Mouse (Mus musculus): ENCODE data around the gene Sept9.

The Sept9 gene

DNA sequence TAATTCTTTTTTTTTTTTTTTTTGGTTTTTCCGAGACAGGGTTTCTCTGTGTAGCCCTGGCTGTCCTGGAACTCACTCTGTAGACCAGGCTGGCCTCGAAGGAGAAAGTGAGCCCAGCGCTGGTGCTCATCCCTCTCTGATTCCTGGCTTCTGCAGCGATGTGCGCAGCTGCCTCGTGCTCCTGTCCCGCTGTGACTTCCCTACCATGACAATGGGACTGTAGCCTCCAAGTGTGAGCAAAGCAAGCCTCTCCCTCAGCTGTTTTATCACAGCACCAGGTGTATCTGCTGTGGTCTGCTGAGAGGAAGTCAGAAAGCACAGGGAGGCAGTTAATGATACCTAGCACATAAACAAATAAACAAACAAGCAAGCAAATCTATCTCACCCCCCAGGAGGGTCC lies 204.3 kb downstream of the Sept9 start:
- 64% methylated on average over 7 of the region's 7 CpGs for WGBS

DNA sequence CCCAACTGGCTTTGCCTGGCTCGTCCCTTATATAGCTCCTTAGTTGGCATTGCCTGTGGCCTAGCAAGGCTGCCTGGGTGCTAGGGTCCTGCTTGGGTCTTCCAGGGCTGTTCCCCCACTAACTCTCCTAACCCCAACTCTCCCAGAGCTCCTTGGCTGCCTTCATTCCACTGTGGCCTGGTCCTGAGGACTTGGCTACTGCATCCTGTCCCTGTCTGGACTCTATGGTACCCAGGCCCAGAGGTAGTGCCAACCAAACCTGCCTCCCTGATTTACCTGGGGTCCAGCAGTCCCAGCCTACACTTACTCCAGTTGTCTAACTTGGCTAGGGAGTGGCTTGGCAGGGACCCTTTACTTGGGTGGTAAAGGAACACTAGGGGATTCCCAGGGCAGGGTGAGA lies 207.2 kb downstream of the Sept9 start:
- WGBS = 84% methylated on average over 1 of the region's 1 CpGs

- 25% methylated on average over 4 of the region's 4 CpGs for WGBS
Measured at GRCm38 (mm10) chr11:117407196-117407595, 207.7 kb downstream of the Sept9 start.

GRCm38 (mm10) chr11:117407651-117408441 lies 208.4 kb downstream of the Sept9 start:
- WGBS = 1% methylated on average over 28 of the region's 28 CpGs

DNA sequence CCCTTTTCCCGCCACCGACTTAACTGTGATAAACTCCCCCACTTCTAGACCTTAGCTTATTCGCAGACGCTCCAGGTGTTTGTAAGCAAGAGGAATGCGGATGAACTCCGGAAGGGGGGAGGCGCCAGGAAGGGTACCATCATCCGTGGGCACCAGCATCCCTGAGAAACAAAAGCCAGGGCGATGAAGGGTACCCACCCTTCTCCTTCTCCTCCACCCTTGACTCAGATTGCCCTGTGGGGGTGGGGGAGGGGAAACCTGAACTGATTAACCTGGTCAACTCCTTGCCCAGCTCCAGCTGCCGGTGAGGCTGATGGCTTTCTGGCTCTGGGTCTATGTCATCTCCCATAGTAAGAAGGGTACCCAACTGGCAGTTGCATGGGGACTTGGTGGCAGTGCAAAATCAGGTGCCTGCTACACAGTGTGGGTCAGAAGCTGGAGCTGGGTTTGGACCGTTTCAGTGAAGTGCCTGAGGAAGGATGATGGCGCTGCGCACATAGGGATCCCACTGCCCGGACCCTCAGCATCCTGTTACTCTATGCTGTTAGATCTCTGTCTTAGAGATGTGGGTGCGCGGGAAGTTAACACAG lies 209.1 kb downstream of the Sept9 start:
- WGBS = 3% methylated on average over 16 of the region's 16 CpGs

GRCm38 (mm10) chr11:117409331-117409730 lies 209.9 kb downstream of the Sept9 start:
- WGBS = 36% methylated on average over 11 of the region's 11 CpGs

DNA sequence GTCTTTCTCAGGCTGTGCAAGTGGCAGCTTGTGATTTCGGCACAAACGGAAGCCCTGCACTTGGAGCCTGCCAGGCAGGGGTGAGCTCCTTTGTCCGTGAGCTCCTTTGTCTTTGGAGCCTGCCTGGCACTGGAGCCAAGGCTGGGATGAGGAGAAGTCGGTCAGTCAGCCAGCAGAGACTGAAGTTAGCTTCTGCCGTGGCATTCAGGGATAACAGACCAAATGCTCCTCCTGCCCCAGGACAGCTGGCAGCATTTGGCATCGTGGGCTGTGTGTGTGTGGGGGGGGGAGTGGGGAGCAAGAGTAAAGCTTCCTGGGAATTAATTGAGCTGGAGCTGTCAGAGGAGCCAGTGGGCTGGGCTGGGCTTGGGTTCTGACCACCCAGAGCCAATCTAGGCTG lies 210.6 kb downstream of the Sept9 start:
- 11% methylated on average over 6 of the region's 6 CpGs for WGBS

GRCm38 (mm10) chr11:117411663-117412062 lies 212.2 kb downstream of the Sept9 start:
- WGBS = 84% methylated on average over 4 of the region's 4 CpGs
